Mouse (Mus musculus) midbrain, postnatal 0 days (tissue): ENCODE results near the gene Txnip. TPM values are rescaled to one million over a fixed set of nuclear protein-coding genes. Genes with fewer than 3 reads are reported as not detected.
A peak's percentile ranks its signal among the peaks of the same experiment; 100 is the strongest.
"Not testable (repeated sequence)": the region's sequence is repeated elsewhere in the genome, so short reads cannot be mapped to it uniquely, and the experiment has no call there.

Source experiments
- ATAC-seq: fragments of 200-750 bp; cut with Nextera tagmentation; 2 replicates; pipeline ENCODE4 v1.8.0; 2017; ENCODE audit warnings: moderate number of reproducible peaks, mild to moderate bottlenecking, moderate TSS enrichment, moderate library complexity; ENCODE audit not compliant: low FRiP score
- DNase-seq: peaks from one replicate; pipeline ENCODE4 v3.0.0-alpha.2; 2015; ENCODE audit warnings: low spot score
- H3K27ac ChIP-seq: fragments of 300-500 bp; sonication (generic); 2 replicates; pipeline ENCODE4 v1.5.1; 2014; ENCODE audit warnings: low read depth, mild to moderate bottlenecking, low read length, mixed read lengths
- H3K27me3 ChIP-seq: fragments of 300-500 bp; sonication (generic); 2 replicates; pipeline ENCODE4 v1.6.1; 2014; ENCODE audit warnings: low read length, control low read depth, mixed read lengths; ENCODE audit not compliant: insufficient read depth
- H3K36me3 ChIP-seq: fragments of 300-500 bp; sonication (generic); 2 replicates; pipeline ENCODE4 v1.6.1; 2014; ENCODE audit warnings: low read length, control low read depth, mixed read lengths; ENCODE audit not compliant: insufficient read depth
- H3K4me1 ChIP-seq: fragments of 300-500 bp; sonication (generic); 2 replicates; pipeline ENCODE4 v1.6.1; 2014; ENCODE audit warnings: mild to moderate bottlenecking, control low read depth, antibody characterized with exemption, low read length, mixed read lengths; ENCODE audit not compliant: insufficient read depth
- H3K4me2 ChIP-seq: fragments of 300-500 bp; sonication (generic); 2 replicates; pipeline ENCODE4 v1.6.1; 2014; ENCODE audit warnings: low read depth, mild to moderate bottlenecking, low read length, mixed read lengths; ENCODE audit not compliant: poor library complexity, severe bottlenecking
- H3K4me3 ChIP-seq: fragments of 300-500 bp; sonication (generic); 2 replicates; pipeline ENCODE4 v1.5.1; 2014; ENCODE audit warnings: low read depth, mild to moderate bottlenecking, low read length, moderate library complexity
- H3K9ac ChIP-seq: fragments of 300-500 bp; sonication (generic); replicated peaks from 2 replicates; pipeline ENCODE4 v1.6.1; 2014; ENCODE audit warnings: mild to moderate bottlenecking, low read length, moderate library complexity, mixed read lengths; ENCODE audit not compliant: poor library complexity, severe bottlenecking
- H3K9me3 ChIP-seq: fragments of 300-500 bp; sonication (generic); 2 replicates; pipeline ENCODE4 v1.6.1; 2016; ENCODE audit warnings: low read length, control low read depth
- CTCF ChIP-seq: IDR thresholded peaks from 2 replicates; pipeline ENCODE4 v1.5.1; 2016; ENCODE audit warnings: antibody characterized with exemption, mild to moderate bottlenecking
- WGBS: fragments of 180-500 bp; shearing (Covaris S2); extraction: QIAGEN DNeasy Blood & Tissue Kit; methylation state at CpG from one replicate; pipeline ENCODE4 v1.1.7; 2014; 5-methylcytosine and 5-hydroxymethylcytosine counted together
- polyA plus RNA-seq: library from polyadenylated mRNA; unstranded; fragments of >200 nt; fragmentation: Nextera tagmentation; extraction: Ambion mirVana; gene quantifications from 2 replicates; pipeline ENCODE4 v1.2.1, GENCODE M21; 2015
- total RNA-seq: library from RNA; depleted of rRNA; stranded (reverse); fragments of >200 nt; gene quantifications from 2 replicates; pipeline ENCODE4 v1.2.3, GENCODE M21; 2014; rRNA removed

The Txnip gene
- total RNA-seq (145 and 222 TPM in 2 replicates), polyA plus RNA-seq (108 and 116 TPM in 2 replicates)

DNA sequence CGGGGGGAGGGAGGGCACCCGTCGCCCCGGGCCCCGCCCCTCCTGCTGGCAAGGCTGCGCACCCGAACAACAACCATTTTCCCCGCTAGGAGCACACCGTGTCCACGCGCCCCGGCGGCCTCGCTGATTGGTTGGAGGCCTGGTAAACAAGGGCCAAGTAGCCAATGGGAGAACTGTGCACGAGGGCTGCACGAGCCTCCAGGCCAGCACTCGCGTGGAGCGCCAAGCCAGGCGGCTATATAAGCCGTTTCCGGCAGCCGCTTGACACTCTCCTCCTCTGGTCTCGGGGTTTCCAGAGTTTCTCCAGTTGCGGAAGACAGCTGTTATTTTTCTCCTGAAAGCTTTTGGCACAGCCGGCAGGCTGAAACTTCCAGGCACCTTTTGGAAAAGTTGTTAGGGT is at the start of gene Txnip:
Gene Txnip (plus strand): TSS at position 264 of the 400 bp plus-strand sequence.
- peak; percentile 68 for TF ChIP-seq CTCF
- DNase-seq: peak; percentile 100
- peaks cover 17% of the 10 kb centered on the region for H3K36me3 ChIP-seq

DNA sequence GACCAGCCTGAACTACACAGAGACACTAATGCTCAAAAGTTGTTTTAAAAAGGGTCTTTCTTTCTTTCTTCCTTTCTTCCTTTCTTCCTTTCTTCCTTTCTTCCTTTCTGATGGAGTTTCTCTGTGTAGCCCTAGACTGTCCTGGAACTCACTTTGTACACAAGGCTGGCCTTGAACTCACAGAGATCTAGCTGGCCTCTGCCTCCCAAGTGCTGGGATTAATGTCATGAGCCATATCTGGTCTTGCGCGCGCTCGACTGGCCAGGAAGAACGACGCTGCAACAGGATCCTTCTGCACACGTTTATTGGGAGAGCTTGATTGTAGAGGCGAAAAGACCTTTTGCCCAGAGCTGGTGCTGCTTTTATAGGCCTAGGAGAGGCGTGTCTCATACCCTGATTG is 49.8 kb upstream of the Txnip start:
- not testable (repeated sequence) for H3K27me3 ChIP-seq, H3K27ac ChIP-seq, H3K9me3 ChIP-seq, ATAC-seq, H3K4me1 ChIP-seq, H3K4me2 ChIP-seq, H3K36me3 ChIP-seq, DNase-seq, H3K9ac ChIP-seq, H3K4me3 ChIP-seq
- 96% methylated on average over 7 of the region's 9 CpGs for WGBS

More for the DNA sequence above, at the start of gene Txnip:
- H3K9ac ChIP-seq: peak within 1 kb of the TSS; percentile 75
- no peaks in the 10 kb centered on the region for H3K27me3 ChIP-seq
- H3K9me3 ChIP-seq: no peaks in the 10 kb centered on the region
- under 1% methylated on average over 26 of the region's 26 CpGs for WGBS
- peak within 1 kb of the TSS; percentile 73 for H3K4me3 ChIP-seq
- peak within 1 kb of the TSS; percentile 83 for H3K4me2 ChIP-seq
- peak within 1 kb of the TSS; percentile 87 for H3K27ac ChIP-seq
- H3K4me1 ChIP-seq: peaks cover 14% of the 10 kb centered on the region; the same call in 1 of the 2 replicates
- ATAC-seq: peak; percentile 98

DNA sequence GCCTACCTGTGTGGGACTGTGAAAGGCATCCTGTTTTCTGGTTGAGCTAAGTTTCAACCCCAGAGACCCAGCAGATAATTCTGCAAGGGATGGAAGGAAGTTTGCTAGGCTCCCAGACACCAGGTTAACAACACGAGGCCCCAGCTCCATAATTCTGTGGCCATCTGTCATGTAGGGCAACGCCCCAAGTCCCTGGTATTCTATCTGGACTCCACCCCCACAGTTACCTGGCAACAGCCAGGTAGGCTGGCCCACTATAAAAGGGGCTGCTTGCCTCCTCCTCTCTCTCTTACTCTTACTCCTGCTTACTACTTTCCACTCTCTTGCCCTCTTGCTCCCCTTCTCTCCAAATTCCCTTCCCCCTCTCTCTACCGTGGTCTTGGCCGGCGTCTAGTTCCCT is 37.6 kb upstream of the Txnip start:
- no peak for TF ChIP-seq CTCF
- no peak for DNase-seq
- no peaks in the 10 kb centered on the region for H3K27me3 ChIP-seq
- WGBS: 63% methylated on average over 5 of the region's 5 CpGs
- no peak overlapping the region for H3K4me3 ChIP-seq
- no peaks in the 10 kb centered on the region for H3K4me1 ChIP-seq
- H3K9me3 ChIP-seq: no peaks in the 10 kb centered on the region
- H3K9ac ChIP-seq: no peak overlapping the region
- no peak overlapping the region for H3K4me2 ChIP-seq
- no peak overlapping the region for H3K27ac ChIP-seq
- H3K36me3 ChIP-seq: no peaks in the 10 kb centered on the region
- ATAC-seq: no peak

DNA sequence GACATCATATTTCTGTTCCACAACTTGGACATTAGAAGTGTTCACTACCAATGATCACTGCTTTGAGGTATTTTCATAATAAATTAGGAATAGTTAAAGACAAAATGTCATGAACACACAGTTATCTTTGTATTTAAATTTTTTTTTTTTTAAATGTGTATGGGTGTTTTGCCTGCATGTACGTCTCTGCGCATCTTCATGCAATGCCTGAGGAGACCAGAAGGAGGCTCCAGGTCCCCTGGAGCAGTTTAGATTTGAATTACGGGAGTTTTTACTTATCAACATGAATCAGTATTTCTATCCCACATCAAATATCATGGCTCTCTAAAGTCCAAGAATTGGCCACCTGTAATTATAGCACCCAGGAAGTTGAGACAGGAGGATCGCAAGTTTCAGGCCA is 35.6 kb upstream of the Txnip start:
- no peak for ATAC-seq
- no peaks in the 10 kb centered on the region for H3K36me3 ChIP-seq
- no peak overlapping the region for H3K4me2 ChIP-seq
- H3K4me1 ChIP-seq: peaks cover 5% of the 10 kb centered on the region; the same call in 1 of the 2 replicates
- WGBS: 54% methylated on average over 4 of the region's 4 CpGs
- peak; percentile 32; the same call in 1 of the 2 replicates for TF ChIP-seq CTCF
- no peak overlapping the region for H3K9ac ChIP-seq
- H3K27me3 ChIP-seq: no peaks in the 10 kb centered on the region; the same call in 1 of the 2 replicates
- H3K4me3 ChIP-seq: no peak overlapping the region
- no peak for DNase-seq
- no peaks in the 10 kb centered on the region for H3K9me3 ChIP-seq
- H3K27ac ChIP-seq: no peak overlapping the region

- no peak overlapping the region for H3K9ac ChIP-seq
- H3K9me3 ChIP-seq: no peaks in the 10 kb centered on the region
- 70% methylated on average over 12 of the region's 12 CpGs for WGBS
- peaks cover 9% of the 10 kb centered on the region; the same call in 1 of the 2 replicates for H3K4me1 ChIP-seq
- no peak overlapping the region for H3K4me3 ChIP-seq
- no peak overlapping the region for H3K27ac ChIP-seq
- no peaks in the 10 kb centered on the region for H3K36me3 ChIP-seq
- H3K27me3 ChIP-seq: no peaks in the 10 kb centered on the region; the same call in 1 of the 2 replicates
- H3K4me2 ChIP-seq: no peak overlapping the region
- TF ChIP-seq CTCF: no peak
- ATAC-seq: no peak
- DNase-seq: no peak
Measured at GRCm38 (mm10) chr3:96524028-96524810, 33.5 kb upstream of the Txnip start.

DNA sequence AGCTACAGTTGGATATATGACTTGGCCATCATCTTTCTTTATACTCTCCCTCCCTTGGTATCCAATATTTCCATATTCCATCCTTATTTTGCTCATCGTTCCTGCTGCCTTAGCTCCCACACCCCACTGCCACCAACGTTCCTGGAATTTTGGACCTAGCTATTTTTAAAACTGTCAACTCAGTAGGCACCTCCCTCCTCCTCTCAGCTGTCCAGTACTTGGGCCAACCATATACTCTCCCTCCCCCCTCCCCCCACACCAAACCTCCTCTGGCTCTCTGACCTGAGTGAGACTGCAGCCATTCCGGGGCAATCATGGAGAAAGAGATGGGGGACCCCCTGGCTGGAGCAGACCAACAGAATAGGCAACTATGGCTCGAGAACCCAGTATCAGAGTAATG is 32.8 kb upstream of the Txnip start, which contains the start of gene Hfe2:
Gene Hfe2 (plus strand): TSS at position 259 of the 400 bp plus-strand sequence.
- Histone ChIP-seq H3K36me3 (no peaks in the 10 kb centered on the region), H3K4me2 (no peak within 1 kb of the TSS), H3K27me3 (no peaks in the 10 kb centered on the region; the same call in 1 of the 2 replicates), H3K9me3 (no peaks in the 10 kb centered on the region), H3K4me1 (peaks cover 9% of the 10 kb centered on the region; the same call in 1 of the 2 replicates), H3K27ac (no peak within 1 kb of the TSS), H3K4me3 (no peak within 1 kb of the TSS), H3K9ac (no peak within 1 kb of the TSS)
- TF ChIP-seq CTCF: no peak
- WGBS: 81% methylated on average over 4 of the region's 4 CpGs
- DNase-seq: no peak
- no peak for ATAC-seq
